Mouse (Mus musculus) forebrain, embryonic 11.5 days (tissue): Measurements from ENCODE around the gene Nfat5. TPM values are rescaled to one million over a fixed set of nuclear protein-coding genes. Genes with fewer than 3 reads are reported as not detected.

Source experiments
- ATAC-seq: fragments of 200-750 bp; cut with Nextera tagmentation; replicated peaks from 2 replicates; pipeline ENCODE4 v1.8.0; 2017; ENCODE audit warnings: moderate TSS enrichment; ENCODE audit not compliant: low FRiP score
- DNase-seq: peaks from one replicate; pipeline ENCODE4 v3.0.0-alpha.2; 2017; ENCODE audit warnings: low spot score
- H3K27ac ChIP-seq: fragments of 300-500 bp; sonication (generic); 2 replicates; pipeline ENCODE4 v1.5.1; 2014; ENCODE audit warnings: low read depth, low read length
- H3K27me3 ChIP-seq: fragments of 300-500 bp; sonication (generic); 2 replicates; pipeline ENCODE4 v1.6.1; 2014; ENCODE audit warnings: mild to moderate bottlenecking, low read length, mixed read lengths; ENCODE audit not compliant: control insufficient read depth, insufficient read depth
- H3K36me3 ChIP-seq: fragments of 300-500 bp; sonication (generic); 2 replicates; pipeline ENCODE4 v1.6.1; 2014; ENCODE audit warnings: mild to moderate bottlenecking, low read length, moderate library complexity, mixed read lengths; ENCODE audit not compliant: control insufficient read depth, insufficient read depth
- H3K4me1 ChIP-seq: fragments of 300-500 bp; sonication (generic); replicated peaks from 2 replicates; pipeline ENCODE4 v1.6.1; 2014; ENCODE audit warnings: low read length, mixed read lengths; ENCODE audit not compliant: control insufficient read depth, insufficient read depth
- H3K4me2 ChIP-seq: fragments of 300-500 bp; sonication (generic); 2 replicates; pipeline ENCODE4 v1.6.1; 2014; ENCODE audit warnings: low read depth, mild to moderate bottlenecking, low read length, moderate library complexity, mixed read lengths; ENCODE audit not compliant: severe bottlenecking
- H3K4me3 ChIP-seq: fragments of 300-500 bp; sonication (generic); 2 replicates; pipeline ENCODE4 v1.5.1; 2014; ENCODE audit warnings: low read depth, low read length
- H3K9ac ChIP-seq: fragments of 300-500 bp; sonication (generic); 2 replicates; pipeline ENCODE4 v1.6.1; 2014; ENCODE audit warnings: low read length
- H3K9me3 ChIP-seq: fragments of 300-500 bp; sonication (generic); 2 replicates; pipeline ENCODE4 v1.6.1; 2016; ENCODE audit warnings: low read length, mixed read lengths; ENCODE audit not compliant: control insufficient read depth
- WGBS: fragments of 180-500 bp; shearing (Covaris S2); extraction: QIAGEN DNeasy Blood & Tissue Kit; methylation state at CpG from one replicate; pipeline ENCODE4 v1.1.7; 2014; 5-methylcytosine and 5-hydroxymethylcytosine counted together
- polyA plus RNA-seq: library from polyadenylated mRNA; unstranded; fragments of >200 nt; fragmentation: Nextera tagmentation; extraction: Ambion mirVana; gene quantifications from 2 replicates; pipeline ENCODE4 v1.2.1, GENCODE M21; 2014

Nfat5 gene
- 10.1 and 14.5 TPM in 2 replicates for polyA plus RNA-seq

DNA sequence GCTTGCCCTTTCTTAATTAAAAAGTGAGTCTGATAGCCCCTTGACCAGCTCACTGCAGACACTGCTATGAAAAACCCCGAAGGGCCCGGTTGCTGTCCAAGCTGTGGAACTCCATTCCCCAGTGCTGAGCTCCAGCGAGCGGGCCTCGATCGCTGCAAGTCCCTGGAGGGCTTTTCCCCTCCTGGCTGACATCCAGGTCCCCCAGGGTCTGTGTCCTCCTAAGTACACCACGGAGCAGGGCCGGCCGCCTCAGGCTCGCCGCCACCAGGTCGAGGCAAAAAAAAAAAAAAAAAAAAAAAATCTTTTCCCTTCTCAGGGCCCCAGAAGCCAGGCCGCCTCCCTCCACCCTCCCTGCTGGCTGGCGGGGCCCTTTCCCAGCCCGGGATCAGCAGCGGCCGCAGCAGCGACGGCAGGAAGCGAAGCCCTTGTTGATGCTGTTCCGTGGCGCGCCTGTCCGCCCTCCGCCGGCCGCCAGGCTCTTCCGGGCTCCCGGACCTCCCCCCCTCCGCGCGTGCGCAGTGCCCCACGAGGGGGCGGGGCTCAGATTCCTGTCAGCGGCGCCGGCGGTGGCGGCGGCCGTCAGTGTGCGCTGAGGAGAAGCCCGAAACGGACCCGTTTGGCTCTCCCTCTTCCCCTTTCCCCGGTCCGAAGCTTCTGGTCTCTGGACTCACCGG is at the start of gene Nfat5:
Nfat5 (plus strand) TSS at position 543 of the 674 bp plus-strand sequence.
- peak within 1 kb of the TSS; percentile 95 for H3K4me3 ChIP-seq
- peak within 1 kb of the TSS; percentile 93 for H3K9ac ChIP-seq
- H3K27ac ChIP-seq: peak within 1 kb of the TSS; percentile 95
- H3K27me3 ChIP-seq: no peaks in the 10 kb centered on the region
- H3K4me2 ChIP-seq: peak within 1 kb of the TSS; percentile 56
- no peaks in the 10 kb centered on the region for H3K9me3 ChIP-seq
- H3K36me3 ChIP-seq: no peaks in the 10 kb centered on the region
- peak; percentile 92 for ATAC-seq
- WGBS: under 1% methylated on average over 42 of the region's 49 CpGs
- DNase-seq: peak; percentile 99
- no peaks in the 10 kb centered on the region for H3K4me1 ChIP-seq

DNA sequence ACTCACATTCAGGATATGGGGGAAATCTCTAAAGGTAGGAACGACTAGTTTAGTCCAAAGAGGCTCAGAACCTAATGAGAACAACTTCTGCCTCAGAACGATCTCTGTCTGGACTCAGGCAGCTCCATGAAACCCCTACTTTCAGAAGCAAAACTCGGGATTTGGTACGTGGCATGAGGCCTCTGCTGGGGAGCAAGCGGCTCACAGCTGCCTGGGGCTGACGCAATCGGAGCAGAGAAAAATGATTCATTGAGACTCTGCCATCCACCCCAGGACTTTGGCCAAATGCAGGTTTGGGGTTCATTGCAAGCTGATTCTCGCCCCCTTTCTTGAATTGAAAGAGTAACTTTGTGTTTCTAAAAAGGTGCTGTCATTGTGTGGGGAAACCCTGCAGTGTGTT is 49.1 kb upstream of the Nfat5 start:
- no peaks in the 10 kb centered on the region for H3K9me3 ChIP-seq
- no peaks in the 10 kb centered on the region for H3K4me1 ChIP-seq
- no peaks in the 10 kb centered on the region for H3K27me3 ChIP-seq
- no peak for DNase-seq
- H3K36me3 ChIP-seq: no peaks in the 10 kb centered on the region
- no peak overlapping the region for H3K4me2 ChIP-seq
- H3K9ac ChIP-seq: no peak overlapping the region
- no peak overlapping the region for H3K27ac ChIP-seq
- no peak overlapping the region for H3K4me3 ChIP-seq
- WGBS: 80% methylated on average over 8 of the region's 8 CpGs
- no peak for ATAC-seq

DNA sequence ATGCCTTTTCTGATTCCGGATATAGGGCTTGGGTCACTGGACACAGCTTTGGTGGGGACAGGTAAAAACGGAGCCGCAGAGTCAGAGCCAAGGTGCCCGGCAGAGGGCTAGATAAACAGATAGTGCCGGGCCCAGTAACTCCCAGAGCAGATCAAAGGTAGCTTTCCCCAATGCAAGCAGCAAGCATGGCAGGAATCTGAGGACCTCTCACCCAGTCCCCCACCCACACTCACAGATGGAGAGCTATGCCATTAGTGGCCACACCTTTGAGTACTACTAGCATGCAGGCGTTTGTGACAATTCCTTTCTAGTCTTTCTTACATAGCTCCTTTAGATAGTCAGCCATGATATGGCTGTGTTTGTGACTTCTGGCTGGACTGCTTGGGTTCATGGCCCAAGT is 44.8 kb upstream of the Nfat5 start:
- no peak for DNase-seq

DNA sequence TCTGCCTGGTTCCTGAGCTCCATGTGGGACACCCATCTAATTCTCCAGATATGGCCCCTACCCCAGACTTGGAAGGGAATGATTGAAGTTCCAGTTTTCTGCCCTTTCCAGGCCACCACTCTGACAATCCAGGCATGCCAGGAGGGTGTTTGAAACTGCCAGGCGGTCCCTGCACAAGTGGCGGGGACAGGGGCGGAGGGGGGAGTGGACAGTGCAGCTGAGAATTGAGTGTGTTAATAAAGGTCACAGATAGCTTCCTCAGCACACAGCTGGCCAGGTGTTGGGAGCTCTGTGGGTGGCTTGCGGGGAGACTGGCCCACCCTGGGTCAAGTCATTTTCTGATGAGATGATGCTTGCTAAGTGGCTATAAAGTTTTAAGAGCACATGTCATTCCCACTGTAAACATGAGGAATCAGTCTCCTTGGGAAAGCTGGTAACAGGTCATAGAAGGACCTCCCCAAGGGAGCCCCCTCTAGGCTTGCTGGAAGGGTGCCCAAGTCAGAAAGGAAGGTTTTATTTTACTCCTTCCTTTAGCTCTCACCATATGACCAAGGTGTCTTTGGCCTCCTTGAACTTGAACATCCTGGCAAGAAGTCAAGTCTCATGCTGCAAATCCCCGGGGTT is 41.7 kb upstream of the Nfat5 start:
- H3K4me1 ChIP-seq: no peaks in the 10 kb centered on the region
- WGBS: 90% methylated on average over 5 of the region's 5 CpGs
- no peak overlapping the region for H3K9ac ChIP-seq
- no peaks in the 10 kb centered on the region for H3K27me3 ChIP-seq
- H3K4me3 ChIP-seq: no peak overlapping the region
- ATAC-seq (no peak), DNase-seq (no peak)
- no peaks in the 10 kb centered on the region for H3K36me3 ChIP-seq
- no peak overlapping the region for H3K27ac ChIP-seq
- H3K4me2 ChIP-seq: no peak overlapping the region
- no peaks in the 10 kb centered on the region for H3K9me3 ChIP-seq

More for the DNA sequence above, 44.8 kb upstream of the Nfat5 start:
- H3K4me1 ChIP-seq: no peaks in the 10 kb centered on the region
- no peak overlapping the region for H3K9ac ChIP-seq
- H3K4me2 ChIP-seq: no peak overlapping the region
- no peaks in the 10 kb centered on the region for H3K27me3 ChIP-seq
- WGBS: 91% methylated on average over 6 of the region's 6 CpGs
- no peak overlapping the region for H3K27ac ChIP-seq
- H3K4me3 ChIP-seq: no peak overlapping the region
- no peak for ATAC-seq
- no peaks in the 10 kb centered on the region for H3K36me3 ChIP-seq
- no peaks in the 10 kb centered on the region for H3K9me3 ChIP-seq

DNA sequence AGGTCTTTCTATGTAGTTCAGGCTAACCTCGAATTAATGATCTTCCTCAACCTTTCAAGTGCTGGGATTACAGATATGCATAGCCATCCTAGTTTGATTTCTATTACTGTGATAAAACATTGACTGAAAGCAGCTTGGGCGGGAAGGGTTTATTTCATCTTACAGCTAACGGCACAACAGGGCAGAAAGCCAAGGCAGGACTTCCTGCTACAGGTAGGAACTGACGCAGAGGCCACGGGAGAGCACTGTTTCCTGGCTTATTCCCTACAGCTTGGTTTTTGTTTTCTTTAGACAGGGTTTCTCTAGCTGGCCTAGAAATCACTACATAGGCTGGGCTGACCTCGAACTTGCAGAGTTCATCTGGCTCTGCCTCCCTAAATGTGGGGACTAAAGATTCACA is 40.1 kb upstream of the Nfat5 start:
- ATAC-seq: no peak
- no peaks in the 10 kb centered on the region for H3K36me3 ChIP-seq
- H3K27me3 ChIP-seq: no peaks in the 10 kb centered on the region
- no peak overlapping the region for H3K4me3 ChIP-seq
- no peak overlapping the region for H3K27ac ChIP-seq
- no peaks in the 10 kb centered on the region for H3K9me3 ChIP-seq
- DNase-seq: no peak
- WGBS: 80% methylated on average over 6 of the region's 6 CpGs
- no peak overlapping the region for H3K4me2 ChIP-seq
- H3K9ac ChIP-seq: no peak overlapping the region
- no peaks in the 10 kb centered on the region for H3K4me1 ChIP-seq

DNA sequence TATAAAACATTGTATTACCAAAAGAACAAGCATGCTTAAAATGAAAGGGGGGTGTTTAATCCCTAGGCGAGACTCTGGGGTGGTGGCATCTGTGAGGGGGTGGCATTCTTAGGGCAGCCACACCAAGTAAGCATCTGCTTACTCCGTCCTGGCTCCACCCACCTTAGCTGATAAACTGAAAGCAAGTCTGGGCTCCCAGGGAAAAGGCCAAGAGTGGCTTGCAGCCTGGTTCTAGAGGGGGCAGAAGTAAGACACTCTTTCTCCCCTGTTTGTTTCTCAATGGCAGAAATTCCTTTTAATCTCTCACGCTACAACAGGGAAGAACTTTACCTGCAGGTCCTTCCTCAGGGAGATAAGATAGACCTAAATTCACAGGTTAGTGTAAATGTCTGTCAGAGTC is 38.9 kb upstream of the Nfat5 start:
- ATAC-seq (no peak), DNase-seq (no peak)
- Histone ChIP-seq H3K36me3 (no peaks in the 10 kb centered on the region), H3K27me3 (no peaks in the 10 kb centered on the region), H3K27ac (no peak overlapping the region), H3K4me2 (no peak overlapping the region), H3K4me3 (no peak overlapping the region), H3K9ac (no peak overlapping the region), H3K4me1 (no peaks in the 10 kb centered on the region), H3K9me3 (no peaks in the 10 kb centered on the region)
- WGBS: 67% methylated on average over 3 of the region's 3 CpGs

DNA sequence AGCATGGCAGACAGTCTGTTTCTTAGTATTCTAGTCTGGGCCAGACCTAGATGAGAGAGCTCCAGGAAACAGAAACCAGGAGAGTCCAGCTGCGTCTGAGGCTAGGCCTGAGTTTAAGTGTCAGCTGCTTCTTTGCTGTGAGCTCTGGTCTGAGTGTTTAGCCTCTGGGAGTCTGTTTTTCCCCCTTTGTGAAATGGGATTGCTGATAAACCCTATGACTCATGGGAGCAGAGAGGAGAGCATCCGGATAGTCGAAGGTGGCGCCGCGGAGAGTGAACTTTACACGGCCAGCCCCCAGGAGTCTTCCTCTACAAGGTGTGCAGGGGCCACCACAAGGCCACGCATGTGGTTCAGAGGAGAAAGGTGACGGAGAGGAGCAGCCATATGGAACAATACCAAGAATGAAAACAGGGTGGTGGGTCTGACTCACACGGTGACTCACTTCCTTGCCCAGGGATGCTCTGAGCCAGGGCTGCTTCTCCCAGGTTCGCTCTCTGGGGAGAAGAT is 38.3 kb upstream of the Nfat5 start:
- H3K27ac ChIP-seq: no peak overlapping the region
- H3K36me3 ChIP-seq: no peaks in the 10 kb centered on the region
- DNase-seq (no peak), ATAC-seq (no peak)
- no peak overlapping the region for H3K9ac ChIP-seq
- WGBS: 84% methylated on average over 11 of the region's 11 CpGs
- no peaks in the 10 kb centered on the region for H3K9me3 ChIP-seq
- no peak overlapping the region for H3K4me2 ChIP-seq
- no peak overlapping the region for H3K4me3 ChIP-seq
- H3K4me1 ChIP-seq: no peaks in the 10 kb centered on the region
- no peaks in the 10 kb centered on the region for H3K27me3 ChIP-seq

DNA sequence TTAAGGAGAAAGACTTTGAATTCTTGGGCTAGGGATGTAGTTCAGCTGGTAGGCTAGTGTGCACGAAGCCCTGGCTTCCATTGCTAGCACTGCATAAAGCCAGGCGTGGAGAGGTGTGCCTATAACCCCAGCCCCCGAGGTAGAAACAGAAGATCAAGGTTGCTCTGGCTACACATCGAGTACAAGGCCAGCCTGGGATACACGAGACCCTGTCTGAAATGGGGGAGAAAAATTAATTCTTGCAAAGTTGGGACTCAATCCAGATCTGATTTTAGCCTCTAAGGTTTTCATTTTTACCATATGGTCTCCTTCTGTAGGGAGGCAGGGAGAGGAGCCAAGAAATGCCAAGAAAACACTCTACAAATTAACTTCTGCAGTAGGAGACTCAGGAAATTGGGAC is 36.0 kb upstream of the Nfat5 start:
- Histone ChIP-seq H3K4me1 (no peaks in the 10 kb centered on the region), H3K4me3 (no peak overlapping the region), H3K36me3 (no peaks in the 10 kb centered on the region), H3K4me2 (no peak overlapping the region), H3K27ac (no peak overlapping the region), H3K27me3 (no peaks in the 10 kb centered on the region), H3K9ac (no peak overlapping the region), H3K9me3 (no peaks in the 10 kb centered on the region)
- no peak for ATAC-seq
- DNase-seq: no peak
- WGBS: 77% methylated on average over 5 of the region's 5 CpGs

DNA sequence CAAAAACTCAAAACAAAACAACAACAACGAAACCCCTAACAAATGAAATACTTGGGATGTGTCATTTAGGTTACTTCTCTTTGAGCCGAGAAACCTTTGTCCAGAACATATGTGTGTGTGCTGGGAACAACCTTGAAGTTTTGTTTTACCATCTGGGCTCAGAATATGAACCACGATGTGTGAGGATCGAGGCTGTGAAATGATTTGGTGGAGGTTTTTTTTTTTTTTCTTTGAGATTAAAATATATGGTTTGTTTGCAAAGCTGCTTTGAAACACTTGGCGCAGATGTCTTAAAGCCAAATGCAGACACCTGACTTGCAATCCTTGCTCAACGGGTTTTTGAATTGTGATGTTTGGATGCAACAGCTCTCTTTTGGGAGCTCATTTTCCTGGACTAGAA is 33.1 kb upstream of the Nfat5 start:
- H3K27me3 ChIP-seq: no peaks in the 10 kb centered on the region
- H3K4me3 ChIP-seq: no peak overlapping the region
- no peaks in the 10 kb centered on the region for H3K9me3 ChIP-seq
- WGBS: 91% methylated on average over 6 of the region's 6 CpGs
- ATAC-seq: no peak
- no peak overlapping the region for H3K4me2 ChIP-seq
- no peaks in the 10 kb centered on the region for H3K4me1 ChIP-seq
- H3K27ac ChIP-seq: no peak overlapping the region
- no peak for DNase-seq
- no peak overlapping the region for H3K9ac ChIP-seq
- H3K36me3 ChIP-seq: no peaks in the 10 kb centered on the region
